Mouse (Mus musculus) adrenal gland, postnatal 4 days (tissue): Measurements from ENCODE around the gene Igfals. TPM values are rescaled to one million over a fixed set of nuclear protein-coding genes. Genes with fewer than 3 reads are reported as not detected.

Experiments used
- DNase-seq, 2 experiments: peaks; one replicate each; pipeline ENCODE4 v3.0.0; 2021 to 2022; ENCODE audit warnings: low spot score in 2 of 2, mixed read lengths in 2 of 2
- total RNA-seq, 2 experiments: library from RNA; stranded (reverse); gene quantifications; 2 replicates each; pipeline ENCODE4 v1.2.3; 2021

The Igfals gene
- total RNA-seq, 2 experiments from 2014 or later, result 2.0 to 7.4 TPM

GRCm38 (mm10) chr17:24860076-24860475 lies 5.7 kb upstream of the Igfals start:
- DNase-seq, result no peak

DNA sequence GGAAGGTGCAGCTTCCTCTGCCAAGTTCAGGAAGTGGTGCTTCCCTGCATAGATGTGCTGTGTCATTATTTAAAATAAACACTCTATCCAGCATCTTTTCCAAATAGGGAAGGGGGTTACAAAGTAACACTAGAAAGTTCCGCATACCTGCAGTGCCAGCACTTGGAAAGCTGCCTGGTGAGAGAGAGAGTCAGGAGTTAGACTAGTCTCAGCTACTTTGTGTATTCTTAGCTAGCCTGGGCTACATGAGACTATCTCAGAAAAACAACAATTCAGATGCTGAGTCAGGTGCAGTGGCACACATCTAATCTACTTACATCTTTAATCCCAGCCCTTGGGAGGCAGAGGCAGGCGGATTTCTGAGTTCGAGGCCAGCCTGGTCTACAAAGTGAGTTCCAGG lies 4.0 kb upstream of the Igfals start:
- DNase-seq, result no peak

GRCm38 (mm10) chr17:24867914-24868313 lies 2.1 kb downstream of the Igfals start:
- no peak for DNase-seq

DNA sequence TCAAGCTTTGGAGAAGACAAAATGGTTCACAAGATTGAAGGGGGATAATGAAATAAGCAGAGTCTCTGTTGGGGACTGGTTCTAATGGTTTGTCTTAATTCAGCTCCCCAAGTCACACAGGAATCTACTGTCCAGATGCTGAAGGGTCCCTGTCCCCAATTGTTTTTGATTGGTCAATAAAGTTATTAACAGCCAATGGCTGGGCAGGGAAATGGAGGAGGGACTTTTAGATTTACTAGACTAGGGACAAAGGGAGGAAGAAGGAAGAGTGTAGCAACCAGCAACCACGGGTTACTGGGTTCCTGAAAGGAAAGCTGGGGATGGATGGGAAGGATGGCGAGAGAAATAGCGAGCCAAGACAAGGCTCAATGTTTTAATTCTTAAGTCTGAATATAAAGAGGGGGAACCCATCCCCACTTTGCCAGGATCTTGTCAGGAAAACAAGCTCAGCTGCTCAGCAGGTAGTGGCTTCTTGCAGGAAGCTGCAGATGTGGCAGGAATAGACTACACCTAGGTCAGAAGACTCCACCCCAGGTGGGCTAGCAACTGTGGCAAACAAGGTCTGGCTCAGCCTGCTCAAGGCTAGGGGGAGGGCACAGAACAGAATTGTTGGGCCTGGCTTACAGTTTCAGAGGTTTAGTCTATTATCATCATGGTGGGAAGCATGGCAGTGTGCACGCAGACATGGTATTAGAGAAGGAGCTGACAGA lies 8.1 kb downstream of the Igfals start:
- DNase-seq, result no peak

DNA sequence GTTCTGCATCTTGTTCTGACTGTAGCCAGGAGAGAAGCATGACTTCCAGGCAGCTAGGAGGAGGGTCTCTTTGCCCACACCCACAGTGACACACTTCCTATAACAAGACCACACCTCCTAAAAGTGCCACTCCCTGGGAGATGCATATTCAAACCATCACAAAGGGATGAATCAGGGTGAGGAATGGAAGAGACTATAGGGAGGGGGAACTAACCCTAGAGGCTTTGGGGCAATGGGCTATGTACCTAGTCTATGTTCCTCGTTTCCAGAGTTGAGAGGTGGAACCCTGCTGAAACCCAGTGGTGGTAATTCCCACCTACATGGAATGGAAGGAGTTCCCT lies 8.6 kb downstream of the Igfals start:
- DNase-seq, result no peak

- no peak for DNase-seq
These were observed 9.2 kb downstream of the Igfals start for GRCm38 (mm10) chr17:24874989-24875388.

DNA sequence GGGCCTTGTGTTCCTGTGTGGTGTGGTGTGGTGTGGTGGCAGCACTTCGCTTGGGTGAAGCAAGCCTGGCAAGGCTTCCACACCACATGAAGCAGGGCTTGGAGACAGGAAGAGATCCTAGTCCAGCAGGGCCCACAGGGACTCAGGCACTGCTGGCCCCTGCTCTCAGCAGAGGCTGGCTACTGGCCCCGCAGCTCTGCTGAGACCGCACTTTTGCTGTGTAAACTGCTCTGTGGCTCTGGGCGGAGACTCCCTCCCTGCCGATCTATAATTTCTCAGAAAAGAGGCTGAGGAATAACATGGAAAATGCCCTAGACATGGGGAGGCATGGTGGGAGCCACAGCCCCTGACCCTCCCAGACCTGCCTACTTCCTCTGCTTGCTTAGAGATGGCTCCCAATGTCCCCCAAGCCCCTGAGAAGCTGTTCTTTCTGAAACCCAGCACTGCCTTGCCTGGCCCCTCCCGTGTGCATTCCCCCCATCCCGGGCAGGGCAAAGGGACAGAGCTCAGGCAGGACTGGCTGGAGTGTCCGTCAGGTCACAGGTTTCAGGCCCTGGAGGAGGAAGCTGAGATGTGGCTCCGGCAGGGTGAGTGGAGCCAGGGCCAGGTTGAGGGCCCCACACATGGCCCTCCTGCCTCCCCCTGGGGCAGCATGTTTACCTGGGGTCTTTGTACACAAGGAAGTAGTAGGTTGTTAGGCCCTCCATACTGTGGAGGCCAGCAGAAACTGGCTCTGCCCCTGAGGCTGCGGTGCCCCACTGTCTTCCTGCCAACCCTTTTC lies 11.7 kb downstream of the Igfals start:
- no peak for DNase-seq

GRCm38 (mm10) chr17:24878117-24878397 lies 12.3 kb downstream of the Igfals start:
- DNase-seq, result no peak

DNA sequence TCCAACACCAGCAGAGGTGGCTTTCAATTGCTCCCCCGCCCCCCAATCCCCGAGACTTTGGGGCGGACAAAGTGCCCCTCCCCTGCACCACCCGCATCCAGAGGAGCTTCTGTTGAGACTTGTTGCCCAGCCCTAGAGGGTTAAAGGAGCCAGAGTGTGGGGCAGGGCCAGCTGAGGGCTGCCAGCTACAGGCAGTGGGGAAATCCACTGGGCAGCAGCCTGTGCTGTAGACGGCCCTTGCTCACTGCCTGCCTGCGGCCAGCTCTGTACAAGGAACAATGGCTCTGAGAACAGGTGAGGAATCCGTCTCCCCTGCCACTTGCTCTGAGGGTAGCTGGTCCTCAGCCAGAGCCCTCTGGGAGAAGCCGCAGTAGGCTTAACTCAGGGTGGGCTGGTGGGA lies 12.7 kb downstream of the Igfals start:
- DNase-seq, result no peak

DNA sequence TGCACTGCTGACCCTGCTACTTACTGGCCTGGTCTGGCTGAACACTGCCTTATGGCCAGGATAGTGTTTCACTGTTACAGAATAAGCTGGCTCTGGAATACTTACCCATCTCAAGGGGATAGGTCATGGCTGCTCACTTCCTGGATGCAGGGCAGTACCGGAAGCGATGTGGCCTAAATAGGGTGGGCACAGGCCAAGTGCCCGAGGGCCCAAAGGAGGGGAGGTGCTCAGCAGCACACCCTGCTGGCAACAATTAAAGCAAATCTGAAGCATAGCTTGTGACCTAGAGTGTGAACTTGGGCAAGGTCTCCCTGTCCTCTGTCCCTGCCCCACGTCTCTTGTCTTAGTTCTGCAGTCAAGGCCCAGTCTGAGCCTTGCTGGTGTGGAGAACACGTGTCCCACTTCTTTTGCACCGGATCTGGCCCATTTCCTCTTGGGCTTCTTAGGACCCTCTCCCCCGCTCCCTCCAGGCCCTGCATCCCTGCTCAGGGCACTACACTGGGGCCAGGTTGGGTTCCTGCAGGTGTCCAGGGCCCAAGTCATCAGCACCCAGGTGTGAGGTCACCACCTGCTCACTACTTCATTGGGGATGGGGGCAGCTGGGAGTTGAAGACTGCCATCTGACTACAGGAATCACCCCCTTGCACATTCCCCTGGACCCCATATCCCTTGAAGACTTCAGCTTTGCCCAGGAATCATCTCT lies 16.1 kb downstream of the Igfals start:
- DNase-seq, result no peak

GRCm38 (mm10) chr17:24884391-24884790 lies 18.6 kb downstream of the Igfals start:
- DNase-seq, result no peak

DNA sequence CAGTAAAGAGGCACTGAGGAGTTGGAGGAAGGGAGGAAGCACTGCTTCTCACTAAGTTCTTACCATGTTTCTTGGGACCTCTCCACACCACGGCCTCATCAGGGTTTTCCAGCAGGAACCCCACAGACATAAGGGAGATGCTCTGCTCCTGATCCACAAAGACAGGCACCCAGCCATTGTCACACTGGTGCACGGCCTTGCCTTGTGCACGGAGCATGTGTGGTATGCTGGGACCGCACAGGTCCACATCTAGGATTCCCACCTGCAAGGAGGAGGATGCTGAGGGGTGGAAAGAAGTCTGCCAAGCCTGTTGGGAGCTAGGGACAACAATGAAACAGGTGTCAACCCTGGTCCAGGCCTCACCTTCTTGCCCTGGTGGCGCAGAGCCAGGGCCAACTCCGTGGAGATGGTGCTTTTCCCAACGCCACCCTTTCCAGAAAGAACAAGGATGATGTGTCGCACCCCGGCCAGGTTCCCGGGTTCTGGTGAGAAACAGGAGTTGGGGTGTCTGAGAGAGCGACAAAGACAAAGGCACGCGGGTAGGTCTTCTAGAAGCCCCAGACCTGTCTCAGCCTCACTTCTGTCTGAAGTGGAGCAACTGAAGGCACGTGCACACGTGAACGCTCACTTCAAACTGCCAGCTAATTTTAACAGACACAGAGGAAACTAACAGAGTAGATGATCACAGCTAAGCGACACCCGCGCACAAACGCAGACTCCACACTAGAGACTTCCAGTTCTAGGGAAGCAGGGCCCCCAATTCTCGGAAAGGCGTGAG lies 19.7 kb downstream of the Igfals start:
- no peak for DNase-seq

DNA sequence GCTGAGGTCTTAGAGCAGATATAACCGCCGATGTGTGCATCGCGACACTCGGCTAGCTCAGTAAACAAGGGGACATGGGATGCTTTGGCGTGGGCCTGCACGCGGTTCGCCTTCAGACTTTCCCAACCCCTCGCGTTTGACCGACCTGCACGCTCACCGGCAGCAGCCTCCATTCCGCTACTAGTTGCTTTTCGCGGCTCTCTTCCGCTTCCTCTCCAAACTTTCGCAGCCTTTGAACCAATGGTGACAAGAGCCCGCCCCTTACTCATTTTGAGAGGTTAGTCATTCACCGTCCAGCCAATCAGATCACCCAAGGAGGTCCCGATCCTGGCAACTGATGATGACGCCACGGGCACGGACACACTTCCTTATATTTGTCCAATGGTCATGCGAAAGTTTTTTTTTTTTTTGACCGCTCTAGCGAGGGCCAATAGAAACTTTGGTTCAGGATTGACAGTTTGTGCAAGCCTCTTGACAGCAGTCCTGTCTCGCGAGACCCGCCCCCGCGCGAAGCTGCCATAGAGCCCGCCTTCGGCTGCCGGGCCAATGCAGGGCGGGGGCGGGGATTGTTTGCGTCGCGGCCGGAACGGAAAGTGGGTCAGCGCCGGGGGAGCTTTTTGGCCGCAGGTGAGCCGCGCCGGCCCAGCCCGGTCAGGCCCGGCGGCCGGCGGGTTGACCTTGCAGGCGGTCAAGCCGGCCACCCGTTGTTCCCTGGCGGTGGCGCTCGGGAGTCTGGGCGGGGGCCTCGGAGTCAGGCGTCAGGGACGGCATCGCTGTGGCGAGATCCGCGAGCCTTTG lies 20.5 kb downstream of the Igfals start, which contains the start of the genes Nubp2 and Spsb3:
Gene Nubp2 (minus strand): TSS at position 216 of the 798 bp plus-strand sequence.
Gene Spsb3 (plus strand): TSS at position 510 of the 798 bp plus-strand sequence.
- DNase-seq, result peak; percentile 92 to 93

DNA sequence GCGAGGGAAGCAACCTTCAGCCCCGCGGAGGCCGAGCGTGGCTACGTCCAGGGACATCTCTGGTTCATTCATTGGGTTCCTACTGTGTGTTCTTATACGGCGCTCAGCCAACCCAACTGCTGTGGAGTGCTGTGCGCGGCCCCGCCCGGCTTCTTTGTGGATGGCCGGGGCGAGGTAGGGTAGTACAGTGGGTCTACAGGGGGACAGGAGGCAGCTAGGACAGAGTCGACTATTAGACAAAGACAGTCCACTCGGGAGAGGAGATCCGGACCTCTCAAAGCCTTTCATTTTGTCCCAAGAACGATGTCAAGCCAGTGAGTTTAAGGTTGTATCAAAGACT lies 21.1 kb downstream of the Igfals start:
- no peak for DNase-seq

- DNase-seq, result no peak
These were observed 21.7 kb downstream of the Igfals start for GRCm38 (mm10) chr17:24887291-24888080.

DNA sequence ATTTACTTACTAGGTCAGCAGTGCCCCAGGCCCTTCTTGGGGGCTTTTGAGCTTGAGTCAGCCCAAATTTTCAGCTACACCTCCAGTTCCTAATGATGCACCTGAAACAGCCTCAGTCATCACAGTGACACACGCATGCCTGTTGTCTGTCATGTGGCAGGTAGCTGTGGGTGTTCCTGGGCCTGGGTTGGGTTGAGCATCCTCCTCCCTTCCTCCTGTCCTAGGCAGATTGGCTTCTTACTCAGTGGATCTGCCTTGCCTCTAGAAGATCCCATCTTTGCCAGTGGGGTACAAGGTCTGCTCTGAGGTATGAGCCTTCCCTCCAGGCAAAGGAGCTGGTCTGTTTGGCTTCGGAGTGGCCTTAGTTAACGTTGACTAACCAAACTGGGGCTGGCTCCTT lies 23.1 kb downstream of the Igfals start:
- no peak for DNase-seq

GRCm38 (mm10) chr17:24890151-24891092 lies 24.6 kb downstream of the Igfals start:
- no peak for DNase-seq

- no peak for DNase-seq
These were observed 25.5 kb downstream of the Igfals start for GRCm38 (mm10) chr17:24891321-24891720.

GRCm38 (mm10) chr17:24892785-24893184 lies 27.0 kb downstream of the Igfals start:
- DNase-seq, result no peak
